Mouse (Mus musculus) ovary, postnatal 10 days (tissue): ENCODE data around the gene Treml1.

ENCODE experiments used
- DNase-seq: peaks from one replicate; pipeline ENCODE4 v3.0.0; 2022; ENCODE audit warnings: low spot score

Treml1 gene

DNA sequence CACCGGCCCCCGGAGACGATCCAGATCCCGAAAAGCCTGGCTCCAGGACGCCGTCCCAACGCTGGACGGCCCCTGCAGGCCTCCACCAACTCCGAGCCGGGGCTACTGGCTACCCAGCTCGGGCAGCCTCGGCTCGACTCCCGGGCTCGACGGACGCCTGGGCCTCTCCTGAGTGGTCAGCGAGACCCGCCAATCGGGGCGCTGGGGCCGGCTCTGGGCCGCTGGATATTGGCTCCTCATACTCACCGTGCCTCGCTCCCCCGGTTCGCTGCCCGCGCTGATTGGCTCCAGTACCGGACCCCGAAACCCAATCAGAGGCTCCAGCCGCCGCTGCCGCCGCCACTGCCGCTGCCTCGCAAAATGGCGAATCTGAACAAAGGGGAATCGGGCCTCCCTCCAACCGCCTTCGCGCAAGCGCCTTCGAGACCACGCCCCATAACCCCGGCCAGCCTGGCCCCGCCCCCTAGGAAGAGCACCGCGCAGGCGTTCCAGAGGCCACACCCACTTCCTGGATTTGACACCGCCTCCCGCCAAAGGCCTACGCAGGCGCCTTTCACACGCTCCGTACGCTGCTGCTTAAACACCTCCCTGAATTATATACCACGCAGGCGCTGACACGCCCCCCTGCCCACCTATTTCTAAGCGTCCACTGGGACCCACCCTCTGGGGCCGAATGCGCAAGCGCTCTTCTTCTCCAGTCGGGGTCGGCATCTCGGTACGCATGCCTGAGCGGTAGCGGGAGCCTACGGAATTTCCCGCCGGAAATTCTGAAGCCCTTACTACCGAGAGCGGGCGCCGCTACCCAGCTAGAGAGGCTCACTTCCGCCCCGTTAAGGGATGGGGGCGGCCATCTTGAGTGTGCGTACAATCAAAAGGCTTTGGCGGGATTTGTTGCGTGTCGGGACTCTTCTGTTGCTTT is 49.9 kb downstream of the Treml1 start, which contains the start of the genes Nfya and Oard1:
Gene Nfya (minus strand): TSS at position 527 of the 919 bp plus-strand sequence.
Gene Oard1 (plus strand): TSS at position 635 of the 919 bp plus-strand sequence.
- DNase-seq, result peak; percentile 100

DNA sequence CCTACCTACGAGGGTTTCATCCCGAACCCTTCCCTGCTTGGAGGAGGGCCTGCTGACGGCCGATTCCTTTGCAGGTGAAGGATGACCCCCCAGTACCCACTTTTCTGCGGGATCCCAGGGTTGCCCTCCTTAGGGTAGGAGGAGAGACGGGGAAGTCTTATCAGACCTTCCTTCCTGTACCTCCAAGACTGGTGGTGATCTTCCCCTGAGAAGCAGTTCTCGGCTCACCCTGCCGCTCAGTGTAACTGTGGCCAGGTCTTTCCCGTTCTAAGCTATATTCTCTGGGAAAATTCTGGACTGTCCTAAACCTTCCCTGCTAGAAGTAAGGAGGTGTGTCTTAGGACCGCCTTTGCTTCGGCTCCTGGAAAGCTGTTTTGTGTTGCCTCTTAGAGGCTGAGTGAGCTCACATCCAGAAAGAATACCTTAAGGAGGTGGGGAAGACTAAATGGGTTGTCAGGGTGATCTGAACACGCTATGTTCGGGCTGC is 50.6 kb downstream of the Treml1 start:
- DNase-seq, result no peak

DNA sequence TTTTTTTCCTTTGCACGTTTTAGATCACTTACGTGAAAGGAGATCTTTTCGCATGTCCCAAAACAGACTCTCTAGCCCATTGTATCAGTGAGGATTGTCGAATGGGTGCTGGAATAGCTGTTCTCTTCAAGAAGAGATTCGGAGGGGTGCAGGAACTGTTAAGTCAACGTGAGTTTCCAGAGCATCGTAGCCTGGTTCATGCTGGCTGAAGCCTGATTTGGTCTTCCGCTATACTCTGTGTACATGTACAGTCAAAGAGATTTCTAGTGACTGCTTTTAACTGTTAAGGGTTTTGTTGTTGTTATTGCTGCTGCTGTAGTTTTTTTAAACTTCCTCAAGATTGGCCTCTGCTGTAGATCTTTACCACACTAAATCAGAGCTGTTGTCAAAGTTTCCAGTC is 51.5 kb downstream of the Treml1 start:
- no peak for DNase-seq

DNA sequence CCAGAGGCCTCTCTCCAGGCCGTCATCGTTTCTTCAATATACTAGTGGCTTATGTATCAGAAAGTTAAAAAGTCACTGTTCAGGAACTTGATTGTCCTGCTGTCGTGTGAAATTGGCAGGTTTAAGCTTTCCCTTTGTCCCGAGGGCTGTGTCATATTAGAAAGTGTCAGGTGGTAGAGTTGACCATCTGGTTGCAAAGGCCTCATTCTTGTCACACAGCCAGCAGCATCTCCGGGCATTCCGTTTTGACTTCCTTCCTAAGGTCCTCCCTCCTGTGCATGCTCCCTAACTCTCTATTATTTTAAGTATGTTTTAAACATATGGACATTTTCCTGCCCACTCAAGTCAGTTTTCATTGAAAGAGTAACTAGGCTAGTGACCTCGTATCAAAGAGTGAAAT is 56.3 kb downstream of the Treml1 start:
- DNase-seq, result no peak
